Mouse (Mus musculus) CH12.LX (cell line): ENCODE measurements at regions not wholly inside any gene's neighbourhood (a gene's known extent, or its start where the extent isn't known, plus 50 kb on each side); places are given as distances from the start of the nearest gene placed in this dataset.

Experiments used
- DNase-seq: peaks from one replicate; pipeline ENCODE4 v3.0.0-alpha.2; 2013; ENCODE audit errors: extremely low read depth
- H3K27ac ChIP-seq: 2 replicates; pipeline ENCODE4 v1.5.1; 2012; ENCODE audit warnings: low read depth, mild to moderate bottlenecking, control low read depth, moderate library complexity; ENCODE audit not compliant: insufficient read depth
- H3K27me3 ChIP-seq: replicated peaks from 2 replicates; pipeline ENCODE3; 2012; ENCODE audit warnings: inconsistent platforms
- H3K36me3 ChIP-seq, 2 experiments: replicated peaks in 1 of 2; 2 replicates each; pipeline versions ENCODE3 to v1.6.1; 2012; ENCODE audit warnings: inconsistent platforms in 1 of 2, low read length in 1 of 2, mild to moderate bottlenecking in 1 of 2, mixed read lengths in 1 of 2, moderate library complexity in 1 of 2; ENCODE audit not compliant: control insufficient read depth in 1 of 2, insufficient read depth in 1 of 2
- H3K4me1 ChIP-seq, 2 experiments: 2 replicates each; pipeline ENCODE4 v1.6.1; 2012; ENCODE audit warnings: inconsistent platforms in 1 of 2, moderate library complexity in 1 of 2; ENCODE audit not compliant: insufficient read depth in 2 of 2, control insufficient read depth in 1 of 2
- H3K4me2 ChIP-seq: 2 replicates; pipeline ENCODE4 v1.6.1; 2012; ENCODE audit warnings: low read depth, mild to moderate bottlenecking, control low read depth; ENCODE audit not compliant: poor library complexity, insufficient read depth, severe bottlenecking
- H3K4me3 ChIP-seq, 3 experiments: fragments of 150-350 bp in 1 of 3; sonication (generic) in 1 of 3; replicated peaks in 1 of 3; 2 replicates each; pipeline versions ENCODE3 to v1.5.1; 2011 to 2012; ENCODE audit warnings: low read depth in 2 of 3, low read length in 2 of 3, mild to moderate bottlenecking in 2 of 3, moderate library complexity in 2 of 3, control low read depth in 1 of 3, improper control_type of control experiment in 1 of 3, inconsistent platforms in 1 of 3, mixed read lengths in 1 of 3; ENCODE audit not compliant: poor library complexity in 1 of 3
- H3K79me2 ChIP-seq: replicated peaks from 2 replicates; pipeline ENCODE4 v1.6.1; 2012; ENCODE audit warnings: mild to moderate bottlenecking, moderate library complexity; ENCODE audit not compliant: control insufficient read depth, poor library complexity, insufficient read depth, severe bottlenecking; ENCODE audit errors: extremely low read depth
- H3K9ac ChIP-seq: 2 replicates; pipeline ENCODE4 v1.6.1; 2012; ENCODE audit warnings: low read depth, mild to moderate bottlenecking, control low read depth, moderate library complexity; ENCODE audit not compliant: insufficient read depth
- H3K9me3 ChIP-seq: replicated peaks from 2 replicates; pipeline ENCODE3; 2012; ENCODE audit warnings: low read length, inconsistent platforms, mixed read lengths
- CHD1 ChIP-seq: IDR thresholded peaks from 2 replicates; pipeline ENCODE4 v1.6.1; 2012; ENCODE audit warnings: low read depth, low read length, improper control_type of control experiment, inconsistent platforms
- CTCF ChIP-seq, 2 experiments: IDR thresholded peaks in 1 of 2; conservative IDR thresholded peaks in 1 of 2; 2 replicates each; pipeline ENCODE4 v1.5.1; 2011 to 2012; ENCODE audit warnings: low read depth in 2 of 2, low read length in 2 of 2, improper control_type of control experiment in 1 of 2, inconsistent platforms in 1 of 2, mild to moderate bottlenecking in 1 of 2, moderate library complexity in 1 of 2
- E2F4 ChIP-seq: IDR thresholded peaks from 2 replicates; pipeline ENCODE4 v1.6.1; 2011; ENCODE audit warnings: low read depth, low read length, improper control_type of control experiment; ENCODE audit not compliant: insufficient replicate concordance
- EP300 ChIP-seq: IDR thresholded peaks from 2 replicates; pipeline ENCODE4 v1.6.1; 2011; ENCODE audit warnings: low read length, improper control_type of control experiment
- ETS1 ChIP-seq: conservative IDR thresholded peaks from 2 replicates; pipeline ENCODE4 v1.6.1; 2012; ENCODE audit warnings: low read depth, mild to moderate bottlenecking, inconsistent platforms, low read length, improper control_type of control experiment, moderate library complexity
- GABPA ChIP-seq: IDR thresholded peaks from 2 replicates; pipeline ENCODE4 v1.6.1; 2012; ENCODE audit warnings: low read depth, low read length, improper control_type of control experiment, inconsistent platforms; ENCODE audit not compliant: insufficient replicate concordance
- JUND ChIP-seq: conservative IDR thresholded peaks from 2 replicates; pipeline ENCODE4 v1.6.1; 2011; ENCODE audit warnings: low read depth, low read length, improper control_type of control experiment
- MAX ChIP-seq: IDR thresholded peaks from 2 replicates; pipeline ENCODE4 v1.6.1; 2011; ENCODE audit warnings: low read length, improper control_type of control experiment
- MAZ ChIP-seq: IDR thresholded peaks from 2 replicates; pipeline ENCODE4 v1.6.1; 2012; ENCODE audit warnings: low read depth, mild to moderate bottlenecking, inconsistent platforms, low read length, improper control_type of control experiment, moderate library complexity
- NRF1 ChIP-seq: IDR thresholded peaks from 2 replicates; pipeline ENCODE4 v1.6.1; 2014; ENCODE audit warnings: low read depth, mild to moderate bottlenecking, inconsistent platforms, low read length, improper control_type of control experiment, moderate library complexity
- PAX5 ChIP-seq: IDR thresholded peaks from 2 replicates; pipeline ENCODE4 v1.6.1; 2012; ENCODE audit warnings: low read length, inconsistent platforms, mixed read lengths
- POLR2AphosphoS2 ChIP-seq: IDR thresholded peaks from 2 replicates; pipeline ENCODE4 v1.6.1; 2011; ENCODE audit warnings: low read depth, low read length, improper control_type of control experiment
- SIN3A ChIP-seq: IDR thresholded peaks from 2 replicates; pipeline ENCODE4 v1.6.1; 2012; ENCODE audit warnings: low read length, improper control_type of control experiment, inconsistent platforms
- UBTF ChIP-seq: IDR thresholded peaks from 2 replicates; pipeline ENCODE4 v1.6.1; 2012; ENCODE audit warnings: low read depth, mild to moderate bottlenecking, inconsistent platforms, low read length, improper control_type of control experiment, moderate library complexity
- USF2 ChIP-seq: conservative IDR thresholded peaks from 2 replicates; pipeline ENCODE4 v1.6.1; 2011; ENCODE audit warnings: low read depth, low read length, improper control_type of control experiment
- dilution Hi-C: fragments of 300-500 bp; cut with MboI; formaldehyde crosslinking; loops from 2 replicates; pipeline ENCODE4 v1.14.3; 2020; ENCODE audit warnings: low sequenced_read_pairs; ENCODE audit not compliant: extremely low pct_unique_long_range_greater_than_20kb, extremely low pct_ligation_motif_present
- in situ Hi-C: fragments of 300-500 bp; cut with MboI; formaldehyde crosslinking; loops from 3 replicates; pipeline ENCODE4 v1.14.3; 2019; ENCODE audit warnings: low sequenced_read_pairs, low pct_ligation_motif_present, low pct_unique_long_range_greater_than_20kb, mixed read lengths

- no peaks in the 10 kb centered on the region for H3K9me3 ChIP-seq
- no peaks in the 10 kb centered on the region for H3K27me3 ChIP-seq
- H3K27ac ChIP-seq = no peak overlapping the region
- no peak overlapping the region for H3K9ac ChIP-seq
- no peaks in the 10 kb centered on the region for H3K4me1 ChIP-seq
- no peaks in the 10 kb centered on the region for H3K79me2 ChIP-seq
- DNase-seq = no peak
- in situ Hi-C loops = loop anchor here (25.0 kb wide), 1 partner anchor 818 kb away; no protein-coding TSS in a partner anchor
- no peak overlapping the region for H3K4me2 ChIP-seq
- TF ChIP-seq PAX5 = no peak
- no peak for TF ChIP-seq NRF1
- no peak for TF ChIP-seq SIN3A
- no peak for TF ChIP-seq CHD1
- TF ChIP-seq JUND = no peak
- TF ChIP-seq, all 38 proteins: peak for 0
- Histone ChIP-seq H3K4me3 (no peak overlapping the region), H3K36me3 (no peaks in the 10 kb centered on the region)
- dilution Hi-C loops = no loop called here
Measured at GRCm38 (mm10) chr1:72105435-72106057, 106.6 kb downstream of the Mreg start.

- in situ Hi-C loops = loop anchor here (25.0 kb wide), 1 partner anchor 817 kb away; no protein-coding TSS in a partner anchor
Measured at GRCm38 (mm10) chr1:72103962-72104361, 108.1 kb downstream of the Mreg start.

GRCm38 (mm10) chr1:72103387-72103786 lies 108.7 kb downstream of the Mreg start:
- Histone ChIP-seq H3K4me2 (no peak overlapping the region), H3K36me3 (no peaks in the 10 kb centered on the region), H3K27me3 (no peaks in the 10 kb centered on the region), H3K9ac (no peak overlapping the region), H3K4me1 (peaks cover 0 to 3% of the 10 kb centered on the region in 2 experiments; a peak in 1 of 4 replicates), H3K27ac (no peak overlapping the region), H3K79me2 (no peaks in the 10 kb centered on the region), H3K4me3 (no peak overlapping the region), H3K9me3 (no peaks in the 10 kb centered on the region)
- in situ Hi-C loops = loop anchor here (25.0 kb wide), 1 partner anchor 816 kb away; no protein-coding TSS in a partner anchor
- no peak for TF ChIP-seq SIN3A
- TF ChIP-seq USF2 = no peak
- TF ChIP-seq MAZ = no peak
- no peak for TF ChIP-seq MAX
- no peak for TF ChIP-seq E2F4
- no peak for TF ChIP-seq ETS1
- no peak for TF ChIP-seq PAX5
- TF ChIP-seq GABPA = no peak
- TF ChIP-seq JUND = no peak
- TF ChIP-seq CTCF (conservative IDR thresholded peaks at IDR 0.05 in 1 of 2, IDR thresholded peaks at IDR 0.05 in 1 of 2; ENCODE audit: low read depth in 2 of 2, low read length in 2 of 2) = no peak
- no peak for TF ChIP-seq UBTF
- TF ChIP-seq POLR2AphosphoS2 = no peak
- DNase-seq = no peak
- dilution Hi-C loops = no loop called here

More at GRCm38 (mm10) chr1:72103962-72104361, 108.1 kb downstream of the Mreg start:
- H3K27me3 ChIP-seq = no peaks in the 10 kb centered on the region
- no peak overlapping the region for H3K27ac ChIP-seq
- TF ChIP-seq PAX5 = no peak
- TF ChIP-seq EP300 = peak; percentile 50
- 0 out of 2 replicates have a peak, but pooled peaks have one; percentile 14 for TF ChIP-seq ETS1
- H3K4me2 ChIP-seq = no peak overlapping the region
- no peak overlapping the region for H3K4me3 ChIP-seq
- no peaks in the 10 kb centered on the region for H3K9me3 ChIP-seq
- dilution Hi-C loops = no loop called here
- no peaks in the 10 kb centered on the region for H3K36me3 ChIP-seq
- H3K9ac ChIP-seq = no peak overlapping the region
- H3K4me1 ChIP-seq = peaks cover 0 to 3% of the 10 kb centered on the region in 2 experiments; a peak in 1 of 4 replicates
- no peaks in the 10 kb centered on the region for H3K79me2 ChIP-seq
- DNase-seq = peak; percentile 23
